Mouse (Mus musculus): ENCODE data around the gene Stox2. TPM values are rescaled to one million over a fixed set of nuclear protein-coding genes. Genes with fewer than 3 reads are reported as not detected.

The Stox2 gene
- polyA plus RNA-seq (2017; shearing (Covaris generic)), result 0.16 TPM

GRCm38 (mm10) chr8:47446312-47447046, at the start of gene Stox2:
Gene Stox2 (minus strand): TSS chr8:47446362.

Other genes starting within 250 kb of the Stox2 start
- 49.0 TPM for gene Trappc11, start 87.1 kb upstream of the Stox2 start, polyA plus RNA-seq (2017; shearing (Covaris generic))
- gene Rwdd4a, start 87.3 kb upstream of the Stox2 start, polyA plus RNA-seq (2017; shearing (Covaris generic)), result 49.5 TPM
- 5.5 TPM for gene Ing2, start 229.2 kb upstream of the Stox2 start, polyA plus RNA-seq (2017; shearing (Covaris generic))

Data from activated CD4-positive, CD25-positive, alpha-beta regulatory T cell, adult 9 weeks (primary cell).